Mouse (Mus musculus) thymus, postnatal 25 days (tissue): Measurements from ENCODE around the gene Tcf3.

Experiments used
- DNase-seq: peaks from one replicate; pipeline ENCODE4 v3.0.0; 2022

The Tcf3 gene

DNA sequence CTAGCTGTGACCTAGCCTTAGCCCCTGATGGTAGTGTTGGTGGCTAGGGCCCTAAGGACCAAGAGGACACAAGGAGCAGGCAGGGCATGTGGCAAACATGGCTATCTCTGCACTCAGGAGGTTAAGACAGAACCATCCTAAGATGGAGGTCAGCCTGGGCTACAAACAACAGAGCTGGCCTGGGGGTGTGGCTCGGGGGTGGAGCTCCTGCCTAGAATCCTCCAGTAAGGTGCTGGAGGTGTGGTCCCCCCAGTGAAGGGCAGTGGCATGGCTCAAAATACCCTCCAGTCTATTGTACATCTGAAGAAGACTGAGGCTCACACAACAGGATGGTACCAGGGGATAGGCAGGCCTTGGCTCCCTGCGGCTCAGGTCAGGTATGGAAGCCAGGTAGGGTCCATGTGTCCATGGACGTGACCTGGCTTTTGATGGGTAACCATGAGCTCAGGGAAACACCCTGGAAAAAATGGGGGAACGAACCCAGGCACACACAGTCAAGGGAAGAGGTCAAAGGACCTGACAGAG is 49.3 kb downstream of the Tcf3 start:
- no peak for DNase-seq

DNA sequence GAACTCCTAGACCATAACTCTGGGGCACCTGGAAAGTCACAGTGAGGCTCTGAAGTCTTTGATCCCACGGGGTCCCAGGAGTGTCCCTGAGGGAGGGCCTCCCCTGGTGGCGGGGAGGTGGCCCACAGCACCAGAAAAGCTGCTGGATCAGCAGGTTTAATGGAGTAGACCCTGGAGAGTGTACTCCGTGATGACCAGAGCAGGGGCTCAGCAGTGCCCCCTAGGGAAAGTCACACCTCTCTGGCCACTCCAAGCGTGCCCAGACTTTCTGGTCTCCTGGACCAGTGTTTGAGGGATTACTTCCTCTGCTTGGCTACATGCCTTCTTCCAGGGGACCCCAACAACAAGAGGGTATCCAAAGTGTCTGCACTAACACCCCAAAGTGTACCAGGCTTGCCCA is 50.0 kb downstream of the Tcf3 start:
- no peak for DNase-seq

DNA sequence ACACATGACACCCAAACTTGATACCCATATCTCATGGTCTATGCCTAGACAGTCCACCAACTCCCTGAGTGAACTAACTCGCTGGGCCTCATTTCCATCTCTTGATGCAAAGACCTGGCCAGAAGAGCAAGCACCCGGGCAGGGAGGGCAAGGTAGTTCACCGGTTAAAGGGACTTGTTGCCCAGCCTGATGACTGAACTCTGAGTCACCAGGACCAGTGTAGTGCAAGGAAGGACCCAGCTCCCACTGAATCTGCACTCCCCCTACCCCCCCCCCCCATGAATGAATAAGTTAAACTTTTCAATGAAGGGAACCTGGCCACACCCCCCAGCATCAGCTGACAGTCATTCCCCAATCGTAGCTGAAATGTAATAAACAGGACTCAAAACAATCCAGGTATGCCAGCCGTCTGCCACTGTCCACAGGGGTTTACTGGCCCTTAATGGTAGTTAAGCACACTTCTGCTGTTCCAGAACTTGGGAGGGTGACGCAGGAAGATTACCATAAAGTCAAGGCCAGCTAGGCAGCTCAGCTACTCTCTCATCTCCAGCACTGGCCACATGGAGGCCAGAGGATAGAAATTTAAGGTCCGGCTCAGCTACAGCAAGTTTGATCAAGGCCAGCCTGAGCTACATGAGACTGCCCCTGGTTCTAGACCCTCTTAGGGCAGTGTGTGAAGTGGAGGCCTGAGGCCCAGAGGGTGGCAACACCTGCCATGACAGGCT is 50.6 kb downstream of the Tcf3 start:
- no peak for DNase-seq

DNA sequence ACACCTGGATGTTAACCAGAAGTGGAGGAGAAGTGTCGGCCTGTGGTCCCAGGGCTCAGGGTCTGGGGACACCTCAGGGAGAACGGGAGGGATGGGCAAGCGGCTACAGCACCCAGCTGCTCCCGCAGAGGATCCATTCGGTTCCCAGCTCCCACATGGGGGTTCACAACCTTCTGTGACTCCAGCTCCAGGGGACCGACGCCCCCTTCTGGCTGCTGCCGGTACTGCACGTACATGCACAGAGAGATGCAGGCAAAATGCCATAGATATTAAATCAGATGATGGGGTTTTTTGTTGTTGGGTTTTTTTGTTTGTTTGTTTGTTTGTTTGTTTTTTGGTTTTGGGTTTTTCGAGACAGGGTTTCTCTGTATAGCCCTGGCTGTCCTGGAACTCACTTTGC is 55.7 kb downstream of the Tcf3 start:
- peak; percentile 42 for DNase-seq

- peak; percentile 94 for DNase-seq
Observed at GRCm38 (mm10) chr10:80376160-80376559, 57.3 kb downstream of the Tcf3 start.

DNA sequence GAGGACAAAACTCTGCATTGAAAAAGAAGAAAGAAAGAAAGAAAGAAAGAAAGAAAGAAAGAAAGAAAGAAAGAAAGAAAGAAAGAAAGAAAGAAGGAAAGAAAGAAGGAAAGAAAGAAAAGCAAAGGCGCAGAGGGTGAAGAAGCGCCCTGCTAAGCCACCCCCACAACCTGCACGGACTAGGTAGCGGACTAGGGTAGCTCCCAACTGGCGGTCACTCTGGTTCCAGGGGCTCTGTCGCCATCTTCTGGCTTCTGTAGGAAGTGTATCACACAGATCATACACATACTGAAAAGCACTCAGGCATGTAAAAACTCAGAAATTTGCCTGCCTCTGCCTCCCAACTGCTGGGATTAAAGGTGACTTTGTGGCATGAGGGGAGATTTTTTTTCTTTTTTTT is 59.4 kb downstream of the Tcf3 start:
- peak; percentile 80 for DNase-seq

DNA sequence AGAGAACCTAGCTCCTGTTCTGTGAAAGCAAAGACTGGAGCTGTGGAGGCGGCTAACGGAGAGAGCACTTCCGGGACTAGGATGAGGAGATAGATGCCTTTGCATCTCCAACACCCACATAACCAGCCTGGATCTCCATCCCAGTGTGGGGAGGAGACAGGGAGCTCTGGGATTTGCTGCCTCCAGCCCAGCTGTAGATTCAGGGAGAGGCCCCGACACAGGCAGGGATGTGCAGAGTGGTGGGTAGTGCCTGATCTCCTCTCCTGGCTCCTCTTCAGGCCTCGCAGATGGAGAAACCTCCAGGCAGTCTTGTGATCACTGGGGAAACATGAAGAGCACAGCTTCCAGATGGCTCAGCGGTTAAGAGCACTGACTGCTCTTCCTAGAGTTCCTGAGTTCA is 60.7 kb downstream of the Tcf3 start:
- no peak for DNase-seq

GRCm38 (mm10) chr10:80371983-80372382 is 61.5 kb downstream of the Tcf3 start:
- no peak for DNase-seq

DNA sequence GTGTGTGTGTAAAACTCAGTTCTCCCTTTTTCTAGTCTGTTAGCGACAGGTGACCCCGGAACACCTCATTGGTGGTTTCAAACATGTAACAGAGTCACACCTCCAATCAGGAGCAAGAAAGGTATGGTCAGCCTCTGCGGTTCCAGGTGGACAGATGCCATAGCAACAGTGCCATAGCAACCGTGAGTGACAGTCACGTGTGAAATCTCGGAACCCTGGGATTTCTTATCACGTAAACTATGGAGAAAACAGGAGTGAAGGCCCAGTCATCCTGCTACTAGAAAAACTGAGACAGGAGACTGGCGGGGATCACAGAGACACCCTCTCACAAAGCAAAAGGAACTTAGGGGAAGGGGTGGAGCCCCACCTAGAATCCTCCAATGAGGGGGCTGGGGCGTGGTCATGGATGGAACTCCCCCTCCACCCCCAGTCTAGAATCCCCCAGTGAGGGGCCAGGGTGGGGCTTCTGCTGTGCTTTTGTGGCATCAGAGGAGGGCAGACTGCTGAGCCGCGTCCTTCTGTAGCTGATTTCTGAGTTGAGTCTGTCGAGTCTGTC is 62.0 kb downstream of the Tcf3 start:
- peak; percentile 77 for DNase-seq

- DNase-seq, result peak; percentile 53
Observed at GRCm38 (mm10) chr10:80369995-80370747, 63.3 kb downstream of the Tcf3 start.

DNA sequence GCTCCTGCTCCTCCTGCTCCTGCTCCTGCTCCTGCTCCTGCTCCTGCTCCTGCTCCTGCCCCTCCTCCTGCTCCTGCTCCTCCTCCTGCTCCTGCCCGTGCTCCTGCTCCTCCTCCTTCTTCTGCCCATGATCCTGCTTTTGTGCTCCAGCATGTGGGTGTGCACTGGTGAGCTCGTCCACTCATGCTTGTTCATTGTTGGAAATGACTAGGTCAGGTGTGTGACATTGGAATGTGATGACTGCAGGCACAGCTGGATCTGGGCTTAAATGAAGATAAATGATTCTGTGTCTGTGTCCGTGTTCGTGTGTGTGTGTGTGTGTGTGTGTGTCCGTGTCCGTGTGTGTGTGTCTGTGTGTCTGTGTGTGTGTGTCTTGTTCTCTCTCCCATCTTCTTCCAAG is 65.1 kb downstream of the Tcf3 start:
- DNase-seq, result no peak

DNA sequence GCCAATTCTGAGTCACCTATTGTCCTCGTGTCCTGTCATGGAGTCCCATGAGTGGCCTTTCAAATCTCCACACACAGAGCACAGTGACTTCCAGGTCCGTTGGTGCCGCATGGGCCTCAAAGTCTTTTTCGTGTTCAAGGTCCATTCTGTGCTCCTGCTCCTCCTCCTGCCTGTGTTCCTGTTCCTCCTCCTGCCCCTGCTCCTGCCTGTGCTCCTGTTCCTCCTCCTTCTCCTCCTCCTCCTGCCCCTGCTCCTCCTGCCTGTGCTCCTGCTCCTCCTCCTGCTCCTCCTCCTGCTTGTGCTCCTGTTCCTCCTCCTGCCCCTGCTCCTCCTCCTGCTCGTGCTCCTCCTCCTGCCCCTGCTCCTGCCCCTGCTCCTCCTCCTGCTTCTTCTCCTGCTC is 65.5 kb downstream of the Tcf3 start:
- DNase-seq, result no peak

DNA sequence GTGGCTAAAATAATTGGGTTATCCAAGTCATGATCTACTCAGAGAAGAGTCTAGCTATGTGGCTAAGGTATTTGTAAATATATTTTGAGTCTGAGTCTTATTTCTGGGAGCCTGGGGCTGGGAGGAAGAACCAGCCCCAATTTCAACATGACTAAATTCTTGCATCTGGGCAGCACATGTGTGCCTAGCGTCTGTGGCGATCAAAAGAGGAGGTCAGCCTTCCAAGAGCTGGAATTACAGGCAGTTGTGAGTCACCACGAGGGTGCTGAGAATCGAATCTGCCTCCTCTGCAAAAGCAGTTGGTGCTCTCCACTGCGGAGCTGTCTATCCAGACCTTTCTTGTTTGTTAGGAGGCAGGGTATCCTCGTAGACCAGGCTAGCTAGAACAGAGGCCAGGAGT is 67.7 kb downstream of the Tcf3 start:
- no peak for DNase-seq

- no peak for DNase-seq
Observed at GRCm38 (mm10) chr10:80363734-80364133, 69.7 kb downstream of the Tcf3 start.
